Mouse (Mus musculus) ES-CJ7 (cell line): Measurements from ENCODE around the gene 1810009A15Rik.
"Not testable (repeated sequence)": the region's sequence is repeated elsewhere in the genome, so short reads cannot be mapped to it uniquely, and the experiment has no call there.

Source experiments
- DNase-seq: peaks from one replicate; pipeline ENCODE4 v3.0.0; 2011; ENCODE audit warnings: low read depth, low spot score

Gene 1810009A15Rik

GRCm38 (mm10) chr19:8888511-8889385 lies at the start of gene 1810009A15Rik, which contains the start of gene Gm49416:
TSS of gene 1810009A15Rik (plus strand) at chr19:8888853.
TSS of gene Gm49416 (plus strand) at chr19:8888926.
- DNase-seq, result peak; percentile 98

- DNase-seq, result peak; percentile 92
Observed at GRCm38 (mm10) chr19:8839103-8839907, 49.3 kb upstream of the 1810009A15Rik start, which contains the start of gene Gng3. TSS of gene Gng3 (minus strand) at chr19:8839194.

- DNase-seq, result no peak
Observed at GRCm38 (mm10) chr19:8839908-8840791, 48.5 kb upstream of the 1810009A15Rik start.

- no peak for DNase-seq
Observed at GRCm38 (mm10) chr19:8841012-8841411, 47.6 kb upstream of the 1810009A15Rik start.

- no peak for DNase-seq
Observed at GRCm38 (mm10) chr19:8842961-8843360, 45.7 kb upstream of the 1810009A15Rik start.

GRCm38 (mm10) chr19:8844371-8845129 lies 44.1 kb upstream of the 1810009A15Rik start:
- DNase-seq, result peak; percentile 80

GRCm38 (mm10) chr19:8848356-8848755 lies 40.3 kb upstream of the 1810009A15Rik start:
- peak; percentile 59 for DNase-seq

- DNase-seq, result peak; percentile 74
Observed at GRCm38 (mm10) chr19:8850402-8850901, 38.2 kb upstream of the 1810009A15Rik start, which contains the start of gene Lrrn4cl. TSS of gene Lrrn4cl (plus strand) at chr19:8850768.

- DNase-seq, result no peak
Observed at GRCm38 (mm10) chr19:8851639-8852038, 37.0 kb upstream of the 1810009A15Rik start.

- no peak for DNase-seq
Observed at GRCm38 (mm10) chr19:8852236-8852928, 36.3 kb upstream of the 1810009A15Rik start.

GRCm38 (mm10) chr19:8853117-8853516 lies 35.5 kb upstream of the 1810009A15Rik start:
- DNase-seq, result no peak

- peak; percentile 75 for DNase-seq
Observed at GRCm38 (mm10) chr19:8857689-8858088, 31.0 kb upstream of the 1810009A15Rik start.

GRCm38 (mm10) chr19:8859018-8859417 lies 29.6 kb upstream of the 1810009A15Rik start:
- DNase-seq, result peak; percentile 48

GRCm38 (mm10) chr19:8864265-8864664 lies 24.4 kb upstream of the 1810009A15Rik start:
- DNase-seq, result no peak

GRCm38 (mm10) chr19:8870381-8870780 lies 18.3 kb upstream of the 1810009A15Rik start:
- DNase-seq, result not testable (repeated sequence)

- DNase-seq, result no peak
Observed at GRCm38 (mm10) chr19:8870838-8871237, 17.8 kb upstream of the 1810009A15Rik start.

- peak; percentile 99 for DNase-seq
Observed at GRCm38 (mm10) chr19:8871267-8872186, 17.1 kb upstream of the 1810009A15Rik start, which contains the start of gene Ubxn1. TSS of gene Ubxn1 (plus strand) at chr19:8871496.

GRCm38 (mm10) chr19:8872266-8872840 lies 16.3 kb upstream of the 1810009A15Rik start:
- DNase-seq, result peak; percentile 54
